Mouse (Mus musculus) liver, adult 2 months (tissue): ENCODE measurements around the gene Skap1.

Experiments used
- CTCF ChIP-seq: fragments of 200-500 bp; IDR thresholded peaks from 2 replicates; pipeline ENCODE4 v1.5.1; 2011; ENCODE audit warnings: low read depth, low read length, control low read depth
- POLR2A ChIP-seq: fragments of 200-500 bp; IDR thresholded peaks from 2 replicates; pipeline ENCODE4 v1.6.1; 2011; ENCODE audit warnings: low read length, control low read depth; ENCODE audit not compliant: insufficient read depth; ENCODE audit errors: extremely low read depth

DNA sequence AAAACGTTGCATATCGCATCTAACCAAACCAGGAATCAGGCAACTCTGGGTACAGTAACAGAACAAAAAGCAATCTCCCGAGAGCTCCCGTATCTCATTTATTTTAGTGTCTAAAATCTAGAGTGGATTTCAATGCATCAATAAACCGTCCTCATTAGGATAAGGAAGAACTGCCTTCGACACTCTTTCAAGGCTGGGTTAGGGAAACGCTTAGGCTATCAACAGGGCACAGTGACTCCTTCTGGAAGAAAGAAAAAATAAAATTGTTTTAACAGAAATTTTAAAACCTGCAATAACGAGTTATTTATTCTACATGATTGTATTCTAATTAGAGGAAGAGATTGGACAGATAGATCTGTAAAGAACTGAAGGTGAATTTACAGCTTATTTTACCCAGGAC, 82.0 kb downstream of the Skap1 start:
- TF ChIP-seq CTCF (no peak), POLR2A (no peak)
